Mouse (Mus musculus): Measurements from ENCODE around the gene Ric8b. TPM values are rescaled to one million over a fixed set of nuclear protein-coding genes. Genes with fewer than 3 reads are reported as not detected.

The Ric8b gene
- polyA plus RNA-seq, 1 experiment from 2014 or later: 19.2 TPM

- H3K4me3 ChIP-seq (replicated peaks): no peak overlapping the region
- WGBS: 47% methylated on average over 12 of the region's 12 CpGs
- peaks cover 8% of the 10 kb centered on the region for H3K36me3 ChIP-seq
- H3K27me3 ChIP-seq (replicated peaks): no peaks in the 10 kb centered on the region
- H3K27ac ChIP-seq: peak overlapping the region; percentile 19; the same call in 1 of the 2 replicates
- H3K9ac ChIP-seq: no peak overlapping the region
- no peak overlapping the region for H3K4me2 ChIP-seq
- H3K4me1 ChIP-seq: no peaks in the 10 kb centered on the region
- peak; percentile 40; the same call in 1 of the 2 replicates for ATAC-seq (ENCODE audit: insufficient read depth, low FRiP score, low read depth)
- no peaks in the 10 kb centered on the region for H3K9me3 ChIP-seq
These were observed 51.7 kb downstream of the Ric8b start for GRCm38 (mm10) chr10:84968852-84969704.

- no peak for ATAC-seq (ENCODE audit: insufficient read depth, low FRiP score, low read depth)
These were observed 57.8 kb downstream of the Ric8b start for GRCm38 (mm10) chr10:84975264-84975663.

GRCm38 (mm10) chr10:84976588-84977351 is 59.4 kb downstream of the Ric8b start:
- Histone ChIP-seq H3K9me3 (no peaks in the 10 kb centered on the region), H3K36me3 (peaks cover 15% of the 10 kb centered on the region; the same call in 1 of the 2 replicates)
- ATAC-seq (ENCODE audit: insufficient read depth, low FRiP score, low read depth): peak; percentile 56

More at GRCm38 (mm10) chr10:84975264-84975663, 57.8 kb downstream of the Ric8b start:
- 74% methylated on average over 4 of the region's 4 CpGs for WGBS
- Histone ChIP-seq H3K27me3 (replicated peaks) (no peaks in the 10 kb centered on the region), H3K27ac (no peak overlapping the region), H3K9ac (no peak overlapping the region), H3K4me2 (no peak overlapping the region), H3K36me3 (peaks cover 20% of the 10 kb centered on the region), H3K4me3 (replicated peaks) (no peak overlapping the region), H3K9me3 (no peaks in the 10 kb centered on the region), H3K4me1 (no peaks in the 10 kb centered on the region)

DNA sequence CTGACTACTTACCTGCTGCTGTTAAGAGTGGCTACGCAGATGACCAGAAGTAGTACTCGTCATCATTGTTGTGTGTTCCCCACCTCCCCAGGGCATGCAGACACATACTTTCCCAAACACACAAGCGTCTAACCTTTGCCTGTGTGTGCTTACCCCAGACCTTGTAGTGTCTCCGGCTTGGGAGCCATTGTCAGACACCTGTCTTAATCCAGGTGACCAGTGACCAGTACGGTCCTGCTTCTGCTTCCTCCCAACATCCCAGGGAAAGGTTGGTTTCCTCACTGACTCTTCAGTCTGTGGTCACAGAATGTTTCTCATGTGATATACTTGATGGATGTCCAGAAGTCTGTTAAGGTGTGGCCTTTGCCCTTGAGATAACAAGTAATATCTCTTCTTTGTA is 62.9 kb downstream of the Ric8b start:
- Histone ChIP-seq H3K27ac (no peak overlapping the region), H3K27me3 (replicated peaks) (no peaks in the 10 kb centered on the region), H3K4me1 (no peaks in the 10 kb centered on the region), H3K9ac (no peak overlapping the region), H3K36me3 (peaks cover 12% of the 10 kb centered on the region), H3K4me3 (replicated peaks) (no peak overlapping the region), H3K9me3 (no peaks in the 10 kb centered on the region), H3K4me2 (no peak overlapping the region)
- 92% methylated on average over 5 of the region's 5 CpGs for WGBS
- no peak for ATAC-seq (ENCODE audit: insufficient read depth, low FRiP score, low read depth)

More at GRCm38 (mm10) chr10:84976588-84977351, 59.4 kb downstream of the Ric8b start:
- Histone ChIP-seq H3K27me3 (replicated peaks) (no peaks in the 10 kb centered on the region), H3K27ac (peak overlapping the region; percentile 57; the same call in 1 of the 2 replicates), H3K4me3 (replicated peaks) (no peak overlapping the region), H3K9ac (no peak overlapping the region), H3K4me2 (no peak overlapping the region), H3K4me1 (no peaks in the 10 kb centered on the region)
- WGBS: 36% methylated on average over 8 of the region's 8 CpGs

DNA sequence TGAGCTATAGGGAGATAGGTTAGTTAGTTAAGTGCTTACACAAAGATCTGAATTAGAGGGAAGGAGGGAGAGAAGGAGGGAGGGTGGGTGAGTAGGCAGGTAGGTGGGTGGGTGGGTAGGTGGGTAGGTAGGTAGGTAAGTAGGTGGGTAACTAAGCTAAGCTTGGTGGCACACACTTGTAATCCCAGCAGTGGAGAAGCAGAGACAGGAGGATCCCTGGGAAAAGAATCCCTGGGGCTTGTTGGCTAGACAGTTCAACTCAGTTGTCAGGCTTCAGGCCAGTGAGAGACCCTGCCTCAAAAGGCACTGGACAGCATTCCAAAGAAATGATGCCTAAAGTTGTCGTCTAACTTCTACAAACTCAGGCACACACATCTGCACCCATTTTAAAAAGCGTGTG is 64.0 kb downstream of the Ric8b start:
- Histone ChIP-seq H3K4me3 (replicated peaks) (no peak overlapping the region), H3K27me3 (replicated peaks) (no peaks in the 10 kb centered on the region), H3K9ac (no peak overlapping the region), H3K9me3 (no peaks in the 10 kb centered on the region), H3K36me3 (peaks cover 12% of the 10 kb centered on the region), H3K4me1 (no peaks in the 10 kb centered on the region), H3K4me2 (no peak overlapping the region), H3K27ac (no peak overlapping the region)
- no peak for ATAC-seq (ENCODE audit: insufficient read depth, low FRiP score, low read depth)
- WGBS: 78% methylated on average over 2 of the region's 2 CpGs

GRCm38 (mm10) chr10:84982675-84983074 is 65.3 kb downstream of the Ric8b start:
- peaks cover 17% of the 10 kb centered on the region for H3K36me3 ChIP-seq
- no peak for ATAC-seq (ENCODE audit: insufficient read depth, low FRiP score, low read depth)
- no peak overlapping the region for H3K27ac ChIP-seq
- no peak overlapping the region for H3K9ac ChIP-seq
- H3K4me3 ChIP-seq (replicated peaks): no peak overlapping the region
- no peaks in the 10 kb centered on the region for H3K4me1 ChIP-seq
- WGBS: 85% methylated on average over 7 of the region's 7 CpGs
- no peaks in the 10 kb centered on the region for H3K27me3 ChIP-seq (replicated peaks)
- no peaks in the 10 kb centered on the region for H3K9me3 ChIP-seq
- no peak overlapping the region for H3K4me2 ChIP-seq

GRCm38 (mm10) chr10:84985956-84986355 is 68.5 kb downstream of the Ric8b start:
- Histone ChIP-seq H3K9ac (no peak overlapping the region), H3K4me3 (replicated peaks) (no peak overlapping the region), H3K27ac (no peak overlapping the region), H3K4me2 (no peak overlapping the region), H3K36me3 (peaks cover 15% of the 10 kb centered on the region; the same call in 1 of the 2 replicates), H3K4me1 (no peaks in the 10 kb centered on the region), H3K27me3 (replicated peaks) (no peaks in the 10 kb centered on the region), H3K9me3 (no peaks in the 10 kb centered on the region)
- ATAC-seq (ENCODE audit: insufficient read depth, low FRiP score, low read depth): no peak
- WGBS: 69% methylated on average over 9 of the region's 9 CpGs

GRCm38 (mm10) chr10:84987666-84988065 is 70.2 kb downstream of the Ric8b start:
- Histone ChIP-seq H3K36me3 (peaks cover 20% of the 10 kb centered on the region; the same call in 1 of the 2 replicates), H3K4me3 (replicated peaks) (no peak overlapping the region), H3K27me3 (replicated peaks) (no peaks in the 10 kb centered on the region), H3K4me2 (no peak overlapping the region), H3K27ac (no peak overlapping the region), H3K9me3 (no peaks in the 10 kb centered on the region), H3K9ac (no peak overlapping the region), H3K4me1 (no peaks in the 10 kb centered on the region)
- 73% methylated on average over 4 of the region's 4 CpGs for WGBS
- no peak for ATAC-seq (ENCODE audit: insufficient read depth, low FRiP score, low read depth)

DNA sequence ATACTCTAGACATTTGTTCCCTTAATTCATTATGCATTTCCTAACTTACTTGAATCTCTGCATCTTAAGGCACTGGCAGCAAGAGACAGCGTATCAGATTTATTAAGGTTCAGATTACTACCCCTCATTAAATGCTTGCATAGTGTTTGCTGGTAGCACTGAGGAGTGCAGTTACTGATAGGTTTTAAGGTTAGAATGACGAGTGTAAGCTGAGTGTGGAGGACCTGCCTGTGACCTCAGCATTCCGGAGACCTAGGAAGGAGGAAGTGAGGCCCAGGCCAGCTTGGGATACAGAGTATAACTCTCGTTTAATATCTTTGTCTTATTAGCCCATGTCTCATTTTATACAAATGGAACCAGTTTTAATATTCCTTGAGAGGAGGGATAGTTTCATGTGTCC is 71.2 kb downstream of the Ric8b start:
- WGBS: 67% methylated on average over 4 of the region's 4 CpGs
- peaks cover 16% of the 10 kb centered on the region; the same call in 1 of the 2 replicates for H3K36me3 ChIP-seq

DNA sequence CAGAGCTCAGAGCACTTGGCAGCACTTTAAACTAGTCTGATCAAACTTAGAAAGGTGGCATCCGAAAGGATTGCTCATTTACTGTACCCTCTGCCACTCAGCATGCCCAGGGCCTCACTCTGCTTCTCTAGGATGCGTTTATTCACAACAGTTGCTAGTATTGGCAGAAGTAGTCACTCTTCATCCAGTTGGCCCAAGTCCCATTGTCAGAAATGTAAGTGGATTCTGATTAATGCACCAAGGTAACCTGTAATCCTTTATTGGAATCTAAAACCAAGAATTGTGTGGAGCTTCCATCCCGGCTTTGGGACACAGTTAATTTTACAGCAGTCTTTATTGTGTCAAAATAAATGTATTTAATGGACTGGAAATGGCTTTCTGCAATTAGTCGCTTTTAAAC is 76.9 kb downstream of the Ric8b start:
- H3K27me3 ChIP-seq (replicated peaks): no peaks in the 10 kb centered on the region
- H3K36me3 ChIP-seq: 0 out of 2 replicates have a peak, but pooled peaks cover 15% of the 10 kb centered on the region
- H3K4me3 ChIP-seq (replicated peaks): no peak overlapping the region
- no peaks in the 10 kb centered on the region for H3K4me1 ChIP-seq
- WGBS: 79% methylated on average over 4 of the region's 4 CpGs
- H3K9me3 ChIP-seq: no peaks in the 10 kb centered on the region
- no peak for ATAC-seq (ENCODE audit: insufficient read depth, low FRiP score, low read depth)
- H3K4me2 ChIP-seq: no peak overlapping the region
- H3K9ac ChIP-seq: no peak overlapping the region
- no peak overlapping the region for H3K27ac ChIP-seq

More for the DNA sequence above, 71.2 kb downstream of the Ric8b start:
- Histone ChIP-seq H3K27me3 (replicated peaks) (no peaks in the 10 kb centered on the region), H3K4me1 (no peaks in the 10 kb centered on the region), H3K27ac (no peak overlapping the region), H3K9ac (no peak overlapping the region), H3K4me3 (replicated peaks) (no peak overlapping the region), H3K9me3 (no peaks in the 10 kb centered on the region), H3K4me2 (no peak overlapping the region)
- no peak for ATAC-seq (ENCODE audit: insufficient read depth, low FRiP score, low read depth)

DNA sequence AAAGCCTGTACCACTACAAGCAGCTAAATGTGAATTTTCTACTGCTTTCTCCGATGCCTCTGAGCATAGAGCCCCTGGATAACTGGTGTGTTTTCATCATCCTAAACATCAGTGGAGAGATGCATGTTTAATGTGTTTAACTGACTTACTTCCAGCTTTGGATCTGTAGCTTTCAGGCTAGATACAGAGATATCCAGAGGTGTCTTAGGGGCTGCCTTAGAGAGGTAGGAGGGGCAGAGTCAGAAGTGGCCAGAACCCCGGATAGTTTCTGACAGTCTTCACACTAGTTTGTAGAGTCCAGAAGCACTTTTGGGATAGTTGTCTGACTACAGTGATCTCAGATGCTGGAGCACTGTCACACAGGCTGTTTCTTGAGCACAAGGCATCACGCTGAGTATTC is 77.6 kb downstream of the Ric8b start:
- Histone ChIP-seq H3K4me1 (no peaks in the 10 kb centered on the region), H3K4me3 (replicated peaks) (no peak overlapping the region), H3K27ac (no peak overlapping the region), H3K36me3 (0 out of 2 replicates have a peak, but pooled peaks cover 11% of the 10 kb centered on the region), H3K9me3 (no peaks in the 10 kb centered on the region), H3K27me3 (replicated peaks) (no peaks in the 10 kb centered on the region), H3K9ac (no peak overlapping the region), H3K4me2 (no peak overlapping the region)
- ATAC-seq (ENCODE audit: insufficient read depth, low FRiP score, low read depth): no peak
- WGBS: 84% methylated on average over 3 of the region's 3 CpGs

DNA sequence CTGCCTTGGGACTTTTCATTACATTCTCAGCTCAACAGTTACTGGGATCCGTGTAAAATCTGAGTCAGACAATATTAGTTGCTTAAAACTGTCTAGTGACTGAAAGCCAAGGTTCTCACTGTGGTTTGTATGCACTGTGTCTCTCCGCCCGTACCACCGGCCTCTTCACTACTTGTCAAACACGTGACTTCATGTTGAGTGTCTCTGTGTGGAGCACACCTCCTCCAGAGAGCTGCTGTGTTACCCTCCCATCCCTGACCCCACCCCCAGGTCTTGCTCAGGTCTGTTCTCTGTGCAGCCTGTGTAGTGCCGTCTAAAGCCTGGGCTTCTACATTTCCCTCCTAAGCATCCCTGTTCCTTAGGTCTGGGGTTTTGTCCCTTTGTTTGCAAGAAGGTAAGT is 79.0 kb downstream of the Ric8b start:
- Histone ChIP-seq H3K27me3 (replicated peaks) (no peaks in the 10 kb centered on the region), H3K4me2 (no peak overlapping the region), H3K36me3 (0 out of 2 replicates have a peak, but pooled peaks cover 11% of the 10 kb centered on the region), H3K4me1 (no peaks in the 10 kb centered on the region), H3K4me3 (replicated peaks) (no peak overlapping the region), H3K27ac (no peak overlapping the region), H3K9me3 (no peaks in the 10 kb centered on the region), H3K9ac (no peak overlapping the region)
- no peak for ATAC-seq (ENCODE audit: insufficient read depth, low FRiP score, low read depth)
- WGBS: 83% methylated on average over 6 of the region's 6 CpGs

All from stomach, embryonic 15.5 days (tissue).